Mouse (Mus musculus): ENCODE results near the gene Hist1h4k. TPM values are rescaled to one million over a fixed set of nuclear protein-coding genes. Genes with fewer than 3 reads are reported as not detected.

Hist1h4k gene
- total and polyA plus RNA-seq, 2 experiments, result 3.6 to 41.2 TPM

GRCm38 (mm10) chr13:21752356-21752755 is 2.1 kb upstream of the Hist1h4k start:
- H3K79me2 ChIP-seq (ENCODE audit: control insufficient read depth, insufficient read depth, low read length), result no peaks in the 10 kb centered on the region; the same call in 1 of the 2 replicates
- TF ChIP-seq POLR2A (IDR thresholded peaks at IDR 0.05; ENCODE audit: extremely low read depth, insufficient read depth, low read length) (no peak), CTCF (IDR thresholded peaks at IDR 0.05; ENCODE audit: low read depth, low read length) (no peak)
- no peak overlapping the region for H3K4me3 ChIP-seq (ENCODE audit: insufficient read depth, low read depth, low read length)
- DNase-seq (ENCODE audit: extremely low read depth, low read depth, low spot score), result no peak
- 60% methylated on average over 3 of the region's 3 CpGs for WGBS
- peaks cover 7% of the 10 kb centered on the region for H3K4me1 ChIP-seq (ENCODE audit: control insufficient read depth, insufficient read depth, low read length)
- no peaks in the 10 kb centered on the region; the same call in 1 of the 2 replicates for H3K36me3 ChIP-seq (ENCODE audit: control insufficient read depth, insufficient read depth, low read length)
- no peak overlapping the region for H3K9ac ChIP-seq (ENCODE audit: low read depth, low read length)
- no peak overlapping the region for H3K27ac ChIP-seq (replicated peaks; ENCODE audit: insufficient read depth, low read depth, low read length)
- no peaks in the 10 kb centered on the region for H3K27me3 ChIP-seq (ENCODE audit: control insufficient read depth, insufficient read depth, low read length)

- no peak overlapping the region for H3K27ac ChIP-seq (replicated peaks; ENCODE audit: insufficient read depth, low read depth, low read length)
- H3K4me1 ChIP-seq (ENCODE audit: control insufficient read depth, insufficient read depth, low read length), result peaks cover 7% of the 10 kb centered on the region
- H3K9ac ChIP-seq (ENCODE audit: low read depth, low read length), result no peak overlapping the region
- 89% methylated on average over 3 of the region's 3 CpGs for WGBS
- no peaks in the 10 kb centered on the region; the same call in 1 of the 2 replicates for H3K79me2 ChIP-seq (ENCODE audit: control insufficient read depth, insufficient read depth, low read length)
- TF ChIP-seq CTCF (IDR thresholded peaks at IDR 0.05; ENCODE audit: low read depth, low read length) (no peak), POLR2A (IDR thresholded peaks at IDR 0.05; ENCODE audit: extremely low read depth, insufficient read depth, low read length) (no peak)
- H3K4me3 ChIP-seq (ENCODE audit: insufficient read depth, low read depth, low read length), result no peak overlapping the region
- DNase-seq (ENCODE audit: extremely low read depth, low read depth, low spot score), result no peak
- peaks cover 2% of the 10 kb centered on the region; the same call in 1 of the 2 replicates for H3K36me3 ChIP-seq (ENCODE audit: control insufficient read depth, insufficient read depth, low read length)
- no peaks in the 10 kb centered on the region for H3K27me3 ChIP-seq (ENCODE audit: control insufficient read depth, insufficient read depth, low read length)
Measured at GRCm38 (mm10) chr13:21751827-21752226, 1.5 kb upstream of the Hist1h4k start.

GRCm38 (mm10) chr13:21751417-21751816 is 1.1 kb upstream of the Hist1h4k start:
- TF ChIP-seq POLR2A (IDR thresholded peaks at IDR 0.05; ENCODE audit: extremely low read depth, insufficient read depth, low read length), result no peak
- no peak for TF ChIP-seq CTCF (IDR thresholded peaks at IDR 0.05; ENCODE audit: low read depth, low read length)
- H3K27me3 ChIP-seq (ENCODE audit: control insufficient read depth, insufficient read depth, low read length), result no peaks in the 10 kb centered on the region
- DNase-seq (ENCODE audit: extremely low read depth, low read depth, low spot score), result no peak
- H3K9ac ChIP-seq (ENCODE audit: low read depth, low read length), result no peak overlapping the region
- H3K79me2 ChIP-seq (ENCODE audit: control insufficient read depth, insufficient read depth, low read length), result no peaks in the 10 kb centered on the region; the same call in 1 of the 2 replicates
- H3K4me1 ChIP-seq (ENCODE audit: control insufficient read depth, insufficient read depth, low read length), result peaks cover 7% of the 10 kb centered on the region
- no peak overlapping the region for H3K27ac ChIP-seq (replicated peaks; ENCODE audit: insufficient read depth, low read depth, low read length)
- peaks cover 2% of the 10 kb centered on the region; the same call in 1 of the 2 replicates for H3K36me3 ChIP-seq (ENCODE audit: control insufficient read depth, insufficient read depth, low read length)
- H3K4me3 ChIP-seq (ENCODE audit: insufficient read depth, low read depth, low read length), result no peak overlapping the region

- TF ChIP-seq CTCF (IDR thresholded peaks at IDR 0.05; ENCODE audit: low read depth, low read length) (no peak), POLR2A (IDR thresholded peaks at IDR 0.05; ENCODE audit: extremely low read depth, insufficient read depth, low read length) (no peak)
- Histone ChIP-seq H3K36me3 (ENCODE audit: control insufficient read depth, insufficient read depth, low read length) (peaks cover 2% of the 10 kb centered on the region; the same call in 1 of the 2 replicates), H3K27ac (replicated peaks; ENCODE audit: insufficient read depth, low read depth, low read length) (no peak overlapping the region), H3K4me1 (ENCODE audit: control insufficient read depth, insufficient read depth, low read length) (peaks cover 6% of the 10 kb centered on the region), H3K79me2 (ENCODE audit: control insufficient read depth, insufficient read depth, low read length) (no peaks in the 10 kb centered on the region; the same call in 1 of the 2 replicates), H3K27me3 (ENCODE audit: control insufficient read depth, insufficient read depth, low read length) (no peaks in the 10 kb centered on the region), H3K4me3 (ENCODE audit: insufficient read depth, low read depth, low read length) (peak overlapping the region; percentile 55), H3K9ac (ENCODE audit: low read depth, low read length) (peak overlapping the region; percentile 28)
- 13% methylated on average over 5 of the region's 5 CpGs for WGBS
- no peak for DNase-seq (ENCODE audit: extremely low read depth, low read depth, low spot score)
Measured at GRCm38 (mm10) chr13:21749387-21750158, 732 bp downstream of the Hist1h4k start.

GRCm38 (mm10) chr13:21745006-21745405 is 5.3 kb downstream of the Hist1h4k start:
- TF ChIP-seq CTCF (IDR thresholded peaks at IDR 0.05; ENCODE audit: low read depth, low read length) (no peak), POLR2A (IDR thresholded peaks at IDR 0.05; ENCODE audit: extremely low read depth, insufficient read depth, low read length) (no peak)
- Histone ChIP-seq H3K4me1 (ENCODE audit: control insufficient read depth, insufficient read depth, low read length) (peaks cover 3% of the 10 kb centered on the region), H3K27ac (replicated peaks; ENCODE audit: insufficient read depth, low read depth, low read length) (no peak overlapping the region), H3K36me3 (ENCODE audit: control insufficient read depth, insufficient read depth, low read length) (peaks cover 2% of the 10 kb centered on the region; the same call in 1 of the 2 replicates), H3K9ac (ENCODE audit: low read depth, low read length) (no peak overlapping the region), H3K79me2 (ENCODE audit: control insufficient read depth, insufficient read depth, low read length) (no peaks in the 10 kb centered on the region; the same call in 1 of the 2 replicates), H3K27me3 (ENCODE audit: control insufficient read depth, insufficient read depth, low read length) (no peaks in the 10 kb centered on the region), H3K4me3 (ENCODE audit: insufficient read depth, low read depth, low read length) (no peak overlapping the region)
- WGBS, result 84% methylated on average over 1 of the region's 1 CpGs
- DNase-seq (ENCODE audit: extremely low read depth, low read depth, low spot score), result no peak

All from liver, adult 2 months (tissue).